Mouse (Mus musculus) CH12.LX (cell line): ENCODE data around the gene Slc44a4. TPM values are rescaled to one million over a fixed set of nuclear protein-coding genes. Genes with fewer than 3 reads are reported as not detected.

Experiments used
- DNase-seq: peaks from one replicate; pipeline ENCODE4 v3.0.0-alpha.2; 2013; ENCODE audit errors: extremely low read depth
- H3K27ac ChIP-seq: 2 replicates; pipeline ENCODE4 v1.5.1; 2012; ENCODE audit warnings: low read depth, mild to moderate bottlenecking, control low read depth, moderate library complexity; ENCODE audit not compliant: insufficient read depth
- H3K27me3 ChIP-seq: replicated peaks from 2 replicates; pipeline ENCODE3; 2012; ENCODE audit warnings: inconsistent platforms
- H3K36me3 ChIP-seq, 2 experiments: replicated peaks in 1 of 2; 2 replicates each; pipeline versions ENCODE3 to v1.6.1; 2012; ENCODE audit warnings: inconsistent platforms in 1 of 2, low read length in 1 of 2, mild to moderate bottlenecking in 1 of 2, mixed read lengths in 1 of 2, moderate library complexity in 1 of 2; ENCODE audit not compliant: control insufficient read depth in 1 of 2, insufficient read depth in 1 of 2
- H3K4me1 ChIP-seq, 2 experiments: 2 replicates each; pipeline ENCODE4 v1.6.1; 2012; ENCODE audit warnings: inconsistent platforms in 1 of 2, moderate library complexity in 1 of 2; ENCODE audit not compliant: insufficient read depth in 2 of 2, control insufficient read depth in 1 of 2
- H3K4me2 ChIP-seq: 2 replicates; pipeline ENCODE4 v1.6.1; 2012; ENCODE audit warnings: low read depth, mild to moderate bottlenecking, control low read depth; ENCODE audit not compliant: poor library complexity, insufficient read depth, severe bottlenecking
- H3K4me3 ChIP-seq, 3 experiments: fragments of 150-350 bp in 1 of 3; sonication (generic) in 1 of 3; replicated peaks in 1 of 3; 2 replicates each; pipeline versions ENCODE3 to v1.5.1; 2011 to 2012; ENCODE audit warnings: low read depth in 2 of 3, low read length in 2 of 3, mild to moderate bottlenecking in 2 of 3, moderate library complexity in 2 of 3, control low read depth in 1 of 3, improper control_type of control experiment in 1 of 3, inconsistent platforms in 1 of 3, mixed read lengths in 1 of 3; ENCODE audit not compliant: poor library complexity in 1 of 3
- H3K79me2 ChIP-seq: replicated peaks from 2 replicates; pipeline ENCODE4 v1.6.1; 2012; ENCODE audit warnings: mild to moderate bottlenecking, moderate library complexity; ENCODE audit not compliant: control insufficient read depth, poor library complexity, insufficient read depth, severe bottlenecking; ENCODE audit errors: extremely low read depth
- H3K9ac ChIP-seq: 2 replicates; pipeline ENCODE4 v1.6.1; 2012; ENCODE audit warnings: low read depth, mild to moderate bottlenecking, control low read depth, moderate library complexity; ENCODE audit not compliant: insufficient read depth
- H3K9me3 ChIP-seq: replicated peaks from 2 replicates; pipeline ENCODE3; 2012; ENCODE audit warnings: low read length, inconsistent platforms, mixed read lengths
- CHD1 ChIP-seq: IDR thresholded peaks from 2 replicates; pipeline ENCODE4 v1.6.1; 2012; ENCODE audit warnings: low read depth, low read length, improper control_type of control experiment, inconsistent platforms
- CTCF ChIP-seq, 2 experiments: IDR thresholded peaks in 1 of 2; conservative IDR thresholded peaks in 1 of 2; 2 replicates each; pipeline ENCODE4 v1.5.1; 2011 to 2012; ENCODE audit warnings: low read depth in 2 of 2, low read length in 2 of 2, improper control_type of control experiment in 1 of 2, inconsistent platforms in 1 of 2, mild to moderate bottlenecking in 1 of 2, moderate library complexity in 1 of 2
- IRF4 ChIP-seq: IDR thresholded peaks from 2 replicates; pipeline ENCODE4 v1.6.1; 2014; ENCODE audit warnings: low read depth, mild to moderate bottlenecking, inconsistent platforms, low read length, improper control_type of control experiment
- JUN ChIP-seq: IDR thresholded peaks from 2 replicates; pipeline ENCODE4 v1.6.1; 2011; ENCODE audit warnings: low read depth, mild to moderate bottlenecking, low read length, improper control_type of control experiment, moderate library complexity; ENCODE audit not compliant: insufficient read depth
- JUND ChIP-seq: conservative IDR thresholded peaks from 2 replicates; pipeline ENCODE4 v1.6.1; 2011; ENCODE audit warnings: low read depth, low read length, improper control_type of control experiment
- MAX ChIP-seq: IDR thresholded peaks from 2 replicates; pipeline ENCODE4 v1.6.1; 2011; ENCODE audit warnings: low read length, improper control_type of control experiment
- MEF2A ChIP-seq: IDR thresholded peaks from 2 replicates; pipeline ENCODE4 v1.6.1; 2014; ENCODE audit warnings: low read depth, mild to moderate bottlenecking, inconsistent platforms, low read length, improper control_type of control experiment, borderline replicate concordance
- NELFE ChIP-seq: IDR thresholded peaks from 2 replicates; pipeline ENCODE4 v1.6.1; 2011; ENCODE audit warnings: low read depth, low read length, improper control_type of control experiment
- POLR2A ChIP-seq: IDR thresholded peaks from 2 replicates; pipeline ENCODE4 v1.6.1; 2011; ENCODE audit warnings: low read depth, mild to moderate bottlenecking, improper control_type of control experiment, low read length
- POLR2AphosphoS2 ChIP-seq: IDR thresholded peaks from 2 replicates; pipeline ENCODE4 v1.6.1; 2011; ENCODE audit warnings: low read depth, low read length, improper control_type of control experiment
- RAD21 ChIP-seq: IDR thresholded peaks from 2 replicates; pipeline ENCODE4 v1.6.1; 2011; ENCODE audit warnings: low read depth, mild to moderate bottlenecking, low read length, improper control_type of control experiment, moderate library complexity
- SMC3 ChIP-seq: IDR thresholded peaks from 2 replicates; pipeline ENCODE4 v1.6.1; 2011; ENCODE audit warnings: low read depth, low read length, improper control_type of control experiment
- UBTF ChIP-seq: IDR thresholded peaks from 2 replicates; pipeline ENCODE4 v1.6.1; 2012; ENCODE audit warnings: low read depth, mild to moderate bottlenecking, inconsistent platforms, low read length, improper control_type of control experiment, moderate library complexity
- USF2 ChIP-seq: conservative IDR thresholded peaks from 2 replicates; pipeline ENCODE4 v1.6.1; 2011; ENCODE audit warnings: low read depth, low read length, improper control_type of control experiment
- dilution Hi-C: fragments of 300-500 bp; cut with MboI; formaldehyde crosslinking; loops from 2 replicates; pipeline ENCODE4 v1.14.3; 2020; ENCODE audit warnings: low sequenced_read_pairs; ENCODE audit not compliant: extremely low pct_unique_long_range_greater_than_20kb, extremely low pct_ligation_motif_present
- in situ Hi-C: fragments of 300-500 bp; cut with MboI; formaldehyde crosslinking; loops from 3 replicates; pipeline ENCODE4 v1.14.3; 2019; ENCODE audit warnings: low sequenced_read_pairs, low pct_ligation_motif_present, low pct_unique_long_range_greater_than_20kb, mixed read lengths
- polyA plus RNA-seq: library from polyadenylated mRNA; unstranded; fragments of >175 nt; gene quantifications from 2 replicates; pipeline ENCODE4 v1.2.1, GENCODE M21; 2012; ENCODE audit warnings: low read depth; ENCODE audit not compliant: insufficient read length
- total RNA-seq, 2 experiments: library from RNA; depleted of rRNA; stranded (reverse); fragments of 300-350 nt in 1 of 2; fragments of >200 nt in 1 of 2; gene quantifications; 2 replicates each; pipeline ENCODE4 v1.2.3; 2012 to 2014

Slc44a4 gene
- total and polyA plus RNA-seq, 3 experiments = 0.55 to 1.4 (median 0.62) TPM

DNA sequence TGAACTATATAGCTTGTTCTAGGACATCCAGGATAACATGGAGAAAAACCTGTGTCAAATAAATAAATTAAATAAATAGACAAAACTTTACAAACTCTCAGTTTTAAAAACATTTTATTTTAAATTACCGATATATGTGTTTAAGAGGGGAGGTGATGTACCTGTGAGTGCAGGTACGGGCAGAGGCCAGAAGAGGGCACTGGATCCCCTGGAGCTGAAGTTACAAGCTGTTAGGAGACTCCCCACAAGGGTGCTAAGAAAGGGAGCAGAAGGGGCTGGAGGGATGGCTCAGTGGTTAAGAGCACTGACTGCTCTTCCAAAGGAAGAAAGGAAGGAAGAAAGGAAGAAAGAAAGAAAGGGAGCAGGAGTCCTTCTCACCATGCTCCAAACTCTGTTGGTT lies 22.9 kb upstream of the Slc44a4 start:
- Histone ChIP-seq H3K27ac (no peak overlapping the region), H3K4me3 (no peak overlapping the region), H3K4me1 (peaks cover 10 to 34% of the 10 kb centered on the region in 2 experiments), H3K9me3 (peaks cover 8% of the 10 kb centered on the region), H3K36me3 (peaks cover 2 to 13% of the 10 kb centered on the region in 2 experiments), H3K79me2 (no peaks in the 10 kb centered on the region), H3K4me2 (no peak overlapping the region), H3K27me3 (no peaks in the 10 kb centered on the region), H3K9ac (no peak overlapping the region)
- no peak for DNase-seq
- in situ Hi-C loops (no loop called here), dilution Hi-C loops (no loop called here)
- TF ChIP-seq RAD21 (peak; percentile 8; the same call in 1 of the 2 replicates), CHD1 (no peak), IRF4 (no peak), USF2 (no peak), UBTF (no peak), CTCF (conservative IDR thresholded peaks at IDR 0.05 in 1 of 2, IDR thresholded peaks at IDR 0.05 in 1 of 2; ENCODE audit: low read depth in 2 of 2, low read length in 2 of 2) (peak in 1 of 2 experiments; percentile 33; a peak in 2 of 4 replicates), POLR2AphosphoS2 (no peak)

DNA sequence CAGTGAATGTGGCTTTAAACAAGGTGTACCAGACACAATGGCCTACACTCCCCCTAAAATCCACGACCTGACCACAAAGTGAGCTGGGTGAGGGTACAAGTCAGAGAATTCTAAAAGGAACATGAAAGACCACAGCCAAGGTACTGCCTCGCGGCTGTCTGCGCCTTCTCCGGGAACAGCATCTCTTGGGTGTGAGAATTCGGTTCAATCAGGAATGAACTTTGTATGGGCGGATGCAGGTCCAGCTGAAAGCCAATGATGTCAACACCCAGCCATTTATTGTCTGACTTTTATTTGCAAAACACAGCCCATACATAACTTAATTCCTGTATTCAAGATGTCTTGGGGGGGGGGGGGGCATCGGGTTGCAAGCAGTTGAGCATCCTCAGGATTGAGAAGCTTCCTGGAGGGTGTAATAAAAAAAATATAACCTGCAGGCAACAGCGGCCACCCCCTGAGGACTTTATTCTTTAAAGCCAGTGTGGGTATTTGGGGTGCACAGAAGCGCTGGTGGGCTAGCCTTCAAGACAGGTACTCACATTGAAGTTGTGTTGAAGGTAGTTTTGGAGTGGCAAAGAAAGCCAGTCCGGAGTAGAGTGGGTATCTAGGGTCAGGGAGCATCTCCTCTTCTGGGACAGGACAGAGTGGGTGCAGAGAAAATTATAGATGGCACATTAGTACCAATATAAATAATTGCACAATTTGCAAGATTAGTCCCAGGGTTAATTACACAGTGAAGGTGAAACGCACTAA lies 21.0 kb upstream of the Slc44a4 start:
- in situ Hi-C loops = no loop called here
- H3K4me1 ChIP-seq = peaks cover 9 to 29% of the 10 kb centered on the region in 2 experiments
- no peak overlapping the region for H3K27ac ChIP-seq
- peaks cover 5% of the 10 kb centered on the region for H3K9me3 ChIP-seq
- H3K27me3 ChIP-seq = no peaks in the 10 kb centered on the region
- peaks cover 2 to 15% of the 10 kb centered on the region in 2 experiments for H3K36me3 ChIP-seq
- dilution Hi-C loops = no loop called here
- no peak overlapping the region for H3K4me3 ChIP-seq
- H3K9ac ChIP-seq = peak overlapping the region; percentile 41; the same call in 1 of the 2 replicates
- H3K79me2 ChIP-seq = no peaks in the 10 kb centered on the region; the same call in none of the 2 replicates
- no peak for TF ChIP-seq MAX
- TF ChIP-seq IRF4 = no peak
- no peak for TF ChIP-seq JUND
- TF ChIP-seq POLR2A = no peak
- no peak for TF ChIP-seq MEF2A
- TF ChIP-seq JUN = no peak
- no peak for TF ChIP-seq UBTF
- TF ChIP-seq NELFE = no peak
- TF ChIP-seq SMC3 = no peak
- no peak for DNase-seq
- peak overlapping the region; percentile 18; the same call in 1 of the 2 replicates for H3K4me2 ChIP-seq
